Mouse (Mus musculus) ES-E14 (cell line): ENCODE measurements around the gene Mtf2.

Experiments
- HCFC1 ChIP-seq: IDR thresholded peaks from 2 replicates; pipeline ENCODE4 v1.6.1; 2012; ENCODE audit warnings: low read length, inconsistent platforms, borderline replicate concordance; ENCODE audit not compliant: insufficient read depth
- MAFK ChIP-seq: IDR thresholded peaks from 2 replicates; pipeline ENCODE4 v1.6.1; 2014; ENCODE audit warnings: mild to moderate bottlenecking, low read depth, low read length, inconsistent platforms; ENCODE audit not compliant: insufficient read depth
- ZNF384 ChIP-seq: IDR thresholded peaks from 2 replicates; pipeline ENCODE4 v1.6.1; 2012; ENCODE audit warnings: low read depth, low read length, inconsistent platforms

- TF ChIP-seq HCFC1 (no peak), MAFK (no peak), ZNF384 (no peak)
These were observed 6.8 kb downstream of the Mtf2 start for GRCm38 (mm10) chr5:108072301-108072700.
